In the genomic region with DNA sequence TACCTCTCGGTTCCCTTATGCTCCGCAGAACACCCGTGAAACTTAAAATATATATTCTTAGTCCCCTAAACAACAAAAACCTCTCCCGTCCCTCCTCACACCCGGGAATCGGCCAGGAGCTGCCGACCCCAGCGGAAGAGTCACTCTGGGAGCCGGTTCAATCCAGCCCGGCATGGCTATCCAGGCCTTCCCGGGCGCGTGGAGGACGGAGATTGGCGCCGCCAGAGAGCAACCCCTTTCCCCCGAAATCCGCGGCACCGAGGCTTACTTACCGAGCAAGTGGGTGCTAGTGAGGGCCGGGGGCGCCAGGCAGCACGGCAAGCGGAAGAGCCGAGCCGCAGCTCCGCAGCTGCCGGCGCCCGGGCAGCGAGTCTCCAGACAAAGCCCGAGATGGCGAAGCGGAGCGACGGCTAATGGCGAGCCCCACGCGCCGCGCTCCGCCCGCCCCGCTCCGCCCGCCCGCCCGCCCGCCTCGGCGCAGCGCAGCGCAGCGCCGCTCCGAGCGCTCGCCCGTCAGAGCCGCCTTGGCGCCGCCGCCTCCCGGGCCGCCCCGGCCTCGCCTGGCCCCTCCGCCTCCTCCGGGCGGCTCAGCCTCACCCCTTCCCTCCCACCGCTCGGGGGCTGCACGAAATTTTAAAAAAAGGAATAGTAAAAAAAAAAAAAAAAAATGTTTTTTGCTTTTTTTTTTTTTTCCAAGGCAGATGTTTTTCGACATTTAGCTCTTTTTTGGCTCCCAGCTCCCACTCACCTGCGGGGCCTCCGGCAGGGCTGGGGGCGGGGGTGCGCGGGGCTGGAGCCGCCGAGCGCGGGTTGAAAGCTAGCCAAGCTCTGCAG, we compare ENCODE assay signal across 8 mouse cellular contexts. TPM values are rescaled to one million over a fixed set of nuclear protein-coding genes. Genes with fewer than 3 reads are reported as not detected.
DNase-seq lines count a peak whose midpoint lies in the region; ATAC-seq and TF ChIP-seq lines count a peak whose summit lies in the region.

No protein-coding gene starts in this region.

- no peak for TF ChIP-seq CTCF in C2C12 (IDR thresholded peaks at IDR 0.05; ENCODE audit: control insufficient read depth, insufficient read depth, insufficient read length)

- H3K79me3 ChIP-seq in C2C12 (ENCODE audit: low read depth), result peaks cover 24% of the 10 kb centered on the region

- peak overlapping the region; percentile 89 for H3K4me2 ChIP-seq in embryonic facial prominence, embryonic 12.5 days (replicated peaks)

- WGBS in embryonic facial prominence, embryonic 12.5 days, result 1% methylated on average over 74 of the region's 84 CpGs

- peak; percentile 50 for DNase-seq in T-cell, adult 2 months (ENCODE audit: low spot score)
- DNase-seq in heart, postnatal 25 days (ENCODE audit: low spot score), result peak; percentile 35
- peak; percentile 40 to 58 for DNase-seq in layer of hippocampus, postnatal 25 days (ENCODE audit: extremely low spot score in 1 of 2, low spot score in 1 of 2)
- peak; percentile 70 to 76 for DNase-seq in lung, postnatal 4 days
- DNase-seq in right cerebral cortex, postnatal 14 days, result peak; percentile 54

- H3K36me3 ChIP-seq in C2C12 (ENCODE audit: control insufficient read depth, insufficient read depth), result peaks cover 20% of the 10 kb centered on the region
- peaks cover 12% of the 10 kb centered on the region for H3K36me3 ChIP-seq in embryonic facial prominence, embryonic 12.5 days

- H3K79me2 ChIP-seq in C2C12 (ENCODE audit: control insufficient read depth, insufficient read depth), result peaks cover 52% of the 10 kb centered on the region

- peak overlapping the region; percentile 100 for H3K27ac ChIP-seq in embryonic facial prominence, embryonic 12.5 days

- intact Hi-C loops in heart, postnatal 25 days (cut with DNase I), result loop anchor here (1.0 kb wide), 1 partner anchor 89 kb away; the partner anchor contains the start of gene Slc25a39

- H3K4me1 ChIP-seq in embryonic facial prominence, embryonic 12.5 days, result peaks cover 21% of the 10 kb centered on the region

- peak overlapping the region; percentile 100 for H3K9ac ChIP-seq in embryonic facial prominence, embryonic 12.5 days

- peak overlapping the region; percentile 94 for H3ac ChIP-seq in C2C12 (ENCODE audit: control insufficient read depth, insufficient read length, low read depth)

- peak overlapping the region; percentile 78 for H3K4me3 ChIP-seq in C2C12 (ENCODE audit: insufficient read depth, poor library complexity, severe bottlenecking)
- peak overlapping the region; percentile 99 for H3K4me3 ChIP-seq in embryonic facial prominence, embryonic 12.5 days

- H3K27me3 ChIP-seq in C2C12 (ENCODE audit: control insufficient read depth, insufficient read depth, insufficient read length), result peaks cover 6% of the 10 kb centered on the region
- H3K27me3 ChIP-seq in embryonic facial prominence, embryonic 12.5 days, result no peaks in the 10 kb centered on the region

- no peak for ATAC-seq in embryonic facial prominence, embryonic 12.5 days (ENCODE audit: insufficient number of reproducible peaks, insufficient read depth, low FRiP score, low TSS enrichment)
- ATAC-seq in erythroid progenitor cell, adult 5-6 weeks (replicated peaks; ENCODE audit: low FRiP score, poor library complexity, severe bottlenecking), result no peak

- no peaks in the 10 kb centered on the region for H3K9me3 ChIP-seq in embryonic facial prominence, embryonic 12.5 days

TF ChIP-seq in C2C12, 6 proteins besides CTCF, POLR2A, EP300 and RAD21:
- TF ChIP-seq CEBPB (IDR thresholded peaks at IDR 0.05; ENCODE audit: low read depth) (no peak), MYOD1 (IDR thresholded peaks at IDR 0.05; ENCODE audit: control insufficient read depth, insufficient read length, low read depth) (no peak), FOSL1 (IDR thresholded peaks at IDR 0.05; ENCODE audit: insufficient read depth, low read length, poor library complexity, severe bottlenecking) (no peak), MYOG (IDR thresholded peaks at IDR 0.05; ENCODE audit: control insufficient read depth, extremely low read depth, insufficient read length) (no peak), MAX (IDR thresholded peaks at IDR 0.05) (no peak), USF1 (IDR thresholded peaks at IDR 0.05; ENCODE audit: low read depth) (no peak)

RNA-seq across cellular contexts. Expression of gene Ubtf, which starts 0.7 kb away (rescaled TPM):
- 70.2 TPM for polyA plus RNA-seq in C2C12 (2012; fragmentation: generic; extraction: Trizol)
- 103 and 114 TPM in 2 replicates for polyA plus RNA-seq in embryonic facial prominence, embryonic 12.5 days (2016; fragmentation: Nextera tagmentation; extraction: Ambion mirVana)
- total RNA-seq in heart, postnatal 25 days (2021), result 10 to 100 TPM; 56.7 to 57.3 TPM
- total RNA-seq in layer of hippocampus, postnatal 25 days (2021), result 100 to 1,000 TPM; 123 to 134 TPM
- 77.5 and 82.2 TPM in 2 replicates for total RNA-seq in erythroid progenitor cell, adult 5-6 weeks (2015; ENCODE audit: low replicate concordance)
- 281 and 468 TPM in 2 replicates for total RNA-seq in erythroid progenitor cell, adult 5-6 weeks (2017; ENCODE audit: low replicate concordance)

RNA-seq across cellular contexts. Expression of gene Atxn7l3, which starts 22.4 kb away (rescaled TPM):
- 33.9 TPM for polyA plus RNA-seq in C2C12 (2012; fragmentation: generic; extraction: Trizol)
- polyA plus RNA-seq in embryonic facial prominence, embryonic 12.5 days (2016; fragmentation: Nextera tagmentation; extraction: Ambion mirVana), result 25.0 and 26.1 TPM in 2 replicates
- 10 to 100 TPM; 21.1 to 21.7 TPM for total RNA-seq in heart, postnatal 25 days (2021)
- 100 to 1,000 TPM; 166 to 174 TPM for total RNA-seq in layer of hippocampus, postnatal 25 days (2021)
- total RNA-seq in erythroid progenitor cell, adult 5-6 weeks (2015; ENCODE audit: low replicate concordance), result 14.3 and 22.0 TPM in 2 replicates
- total RNA-seq in erythroid progenitor cell, adult 5-6 weeks (2017; ENCODE audit: low replicate concordance), result 9.8 and 16.8 TPM in 2 replicates

RNA-seq across cellular contexts. Expression of gene Tmub2, which starts 34.1 kb away (rescaled TPM):
- polyA plus RNA-seq in C2C12 (2012; fragmentation: generic; extraction: Trizol), result 25.2 TPM
- 48.9 and 53.6 TPM in 2 replicates for polyA plus RNA-seq in embryonic facial prominence, embryonic 12.5 days (2016; fragmentation: Nextera tagmentation; extraction: Ambion mirVana)
- total RNA-seq in heart, postnatal 25 days (2021), result 10 to 100 TPM; 20.7 to 23.3 TPM
- 10 to 100 TPM; 64.7 to 71.7 TPM for total RNA-seq in layer of hippocampus, postnatal 25 days (2021)
- total RNA-seq in erythroid progenitor cell, adult 5-6 weeks (2015; ENCODE audit: low replicate concordance), result 46.1 and 52.6 TPM in 2 replicates
- 36.9 and 43.5 TPM in 2 replicates for total RNA-seq in erythroid progenitor cell, adult 5-6 weeks (2017; ENCODE audit: low replicate concordance)

RNA-seq across cellular contexts. Expression of gene Slc4a1, which starts 47.2 kb away (rescaled TPM):
- not detected for polyA plus RNA-seq in C2C12 (2012; fragmentation: generic; extraction: Trizol)
- 24.5 and 26.4 TPM in 2 replicates for polyA plus RNA-seq in embryonic facial prominence, embryonic 12.5 days (2016; fragmentation: Nextera tagmentation; extraction: Ambion mirVana)
- 1 to 10 TPM; 5.3 to 9.5 TPM for total RNA-seq in heart, postnatal 25 days (2021)
- total RNA-seq in layer of hippocampus, postnatal 25 days (2021), result under 1 TPM; 0.31 to 0.81 TPM
- 5,198 and 5,361 TPM in 2 replicates for total RNA-seq in erythroid progenitor cell, adult 5-6 weeks (2015; ENCODE audit: low replicate concordance)
- 5,184 and 5,388 TPM in 2 replicates for total RNA-seq in erythroid progenitor cell, adult 5-6 weeks (2017; ENCODE audit: low replicate concordance)

RNA-seq across cellular contexts. Expression of gene Asb16, which starts 50.2 kb away (rescaled TPM):
- polyA plus RNA-seq in C2C12 (2012; fragmentation: generic; extraction: Trizol), result not detected
- 0.10 and 0.18 TPM in 2 replicates for polyA plus RNA-seq in embryonic facial prominence, embryonic 12.5 days (2016; fragmentation: Nextera tagmentation; extraction: Ambion mirVana)
- under 1 TPM; 0.61 to 0.68 TPM for total RNA-seq in heart, postnatal 25 days (2021)
- 1 to 10 TPM in 1 of 2 experiments, under 1 TPM in 1; 0.70 to 1.1 TPM for total RNA-seq in layer of hippocampus, postnatal 25 days (2021)
- total RNA-seq in erythroid progenitor cell, adult 5-6 weeks (2015; ENCODE audit: low replicate concordance), result not detected in 2 replicates
- not detected in 2 replicates for total RNA-seq in erythroid progenitor cell, adult 5-6 weeks (2017; ENCODE audit: low replicate concordance)

Comparison
In these comparisons a context has a peak if more than half of its experiments do, and no peak if none do; other contexts are left out.
1. RNA of gene Atxn7l3, which starts 22.4 kb away (total RNA-seq): 166 to 174 TPM in layer of hippocampus, postnatal 25 days; 21.1 to 21.7 TPM in heart, postnatal 25 days and 9.8 to 22.0 TPM in erythroid progenitor cell, adult 5-6 weeks; every median in the first group is over 4 times any median in the second.
2. Peak in every context shown above with its lines, with median percentiles within 50 percentile points of each other: DNase-seq.